In genomic region chr11:84780143-84780870, GRCm38 (mm10) we compare ENCODE assay signal across 11 mouse cellular contexts. TPM values are rescaled to one million over a fixed set of nuclear protein-coding genes. Genes with fewer than 3 reads are reported as not detected.
A peak's percentile ranks its signal among the peaks of the same experiment; 100 is the strongest.
DNase-seq lines count a peak whose midpoint lies in the region; ATAC-seq and TF ChIP-seq lines count a peak whose summit lies in the region.
"Had no signal": no experiment of that assay in that cellular context is flagged by ENCODE, and none has a peak within 500 bp of the region (broad histone marks: within the 10 kb centered on the region; RNA-seq: fewer than 3 reads in every experiment).

No protein-coding gene starts in this region.

- no peaks in the 10 kb centered on the region for H3K36me3 ChIP-seq in heart, embryonic 10.5 days
- no peaks in the 10 kb centered on the region for H3K36me3 ChIP-seq in CH12.LX (replicated peaks in 1 of 2; ENCODE audit: control insufficient read depth in 1 of 2, insufficient read depth in 1 of 2, low read length in 1 of 2)
- no peaks in the 10 kb centered on the region for H3K36me3 ChIP-seq in forebrain, embryonic 14.5 days (ENCODE audit: control insufficient read depth, insufficient read depth, low read length)
- no peaks in the 10 kb centered on the region for H3K36me3 ChIP-seq in limb, embryonic 12.5 days
- no peaks in the 10 kb centered on the region for H3K36me3 ChIP-seq in thymus, adult 2 months (ENCODE audit: control insufficient read depth, insufficient read depth, low read length)
- H3K36me3 ChIP-seq: stomach, embryonic 15.5 days had no signal

- H3K4me3 ChIP-seq in heart, embryonic 10.5 days, result peak overlapping the region; percentile 19; the same call in 1 of the 2 replicates
- no peak overlapping the region for H3K4me3 ChIP-seq in CH12.LX (replicated peaks in 1 of 3; ENCODE audit: low read depth in 2 of 3, low read length in 2 of 3, poor library complexity in 1 of 3)
- no peak overlapping the region for H3K4me3 ChIP-seq in forebrain, embryonic 14.5 days (ENCODE audit: low read depth, low read length)
- 0 out of 2 replicates have a peak overlapping the region, but pooled peaks have one; percentile 0 for H3K4me3 ChIP-seq in limb, embryonic 12.5 days (replicated peaks)
- no peak overlapping the region for H3K4me3 ChIP-seq in thymus, adult 2 months (ENCODE audit: control insufficient read depth, insufficient read depth, low read length)
- H3K4me3 ChIP-seq: stomach, embryonic 15.5 days had no signal

- peak overlapping the region; percentile 37 for H3K4me2 ChIP-seq in CH12.LX (ENCODE audit: insufficient read depth, low read depth, poor library complexity, severe bottlenecking)
- H3K4me2 ChIP-seq in forebrain, embryonic 14.5 days (ENCODE audit: low read length), result peak overlapping the region; percentile 36
- peak overlapping the region; percentile 46 for H3K4me2 ChIP-seq in limb, embryonic 12.5 days
- H3K4me2 ChIP-seq: stomach, embryonic 15.5 days had no signal

- in situ Hi-C loops in CH12.LX (cut with MboI; ENCODE audit: low pct_ligation_motif_present, low pct_unique_long_range_greater_than_20kb, low sequenced_read_pairs), result no loop called here

- WGBS in heart, embryonic 10.5 days, result 5% methylated on average over 19 of the region's 19 CpGs
- under 1% methylated on average over 19 of the region's 19 CpGs for WGBS in forebrain, embryonic 14.5 days
- WGBS in limb, embryonic 12.5 days, result 1% methylated on average over 19 of the region's 19 CpGs
- WGBS in thymus, adult 2 months, result 6% methylated on average over 19 of the region's 19 CpGs

- DNase-seq in heart, embryonic 10.5 days (ENCODE audit: low spot score), result no peak
- DNase-seq in heart, postnatal 10 days, result no peak
- DNase-seq in CH12.LX (ENCODE audit: extremely low read depth) (no peak), adipocyte (ENCODE audit: low spot score) (no peak)
- peak; percentile 90 for DNase-seq in forebrain, embryonic 14.5 days (ENCODE audit: low spot score)
- no peak for DNase-seq in adrenal gland, postnatal 14 days
- no peak for DNase-seq in thymus, adult 2 months
- DNase-seq: kidney, adult 8-10 months had no signal

- H3K27me3 ChIP-seq in heart, embryonic 10.5 days (ENCODE audit: insufficient read depth, poor library complexity, severe bottlenecking), result peaks cover 58% of the 10 kb centered on the region
- H3K27me3 ChIP-seq in CH12.LX (replicated peaks), result peaks cover 93% of the 10 kb centered on the region
- H3K27me3 ChIP-seq in forebrain, embryonic 14.5 days (replicated peaks; ENCODE audit: control insufficient read depth, insufficient read depth, low read length), result peaks cover 52% of the 10 kb centered on the region
- peaks cover 40% of the 10 kb centered on the region for H3K27me3 ChIP-seq in limb, embryonic 12.5 days
- peaks cover 2% of the 10 kb centered on the region; the same call in 1 of the 2 replicates for H3K27me3 ChIP-seq in thymus, adult 2 months (ENCODE audit: control insufficient read depth, insufficient read depth, low read length)

- no peaks in the 10 kb centered on the region for H3K9me3 ChIP-seq in heart, embryonic 10.5 days
- H3K9me3 ChIP-seq in CH12.LX (replicated peaks; ENCODE audit: low read length), result no peaks in the 10 kb centered on the region
- no peaks in the 10 kb centered on the region for H3K9me3 ChIP-seq in forebrain, embryonic 14.5 days (replicated peaks; ENCODE audit: control insufficient read depth, low read length)
- H3K9me3 ChIP-seq in limb, embryonic 12.5 days, result no peaks in the 10 kb centered on the region
- H3K9me3 ChIP-seq: stomach, embryonic 15.5 days had no signal

- no peak overlapping the region for H3K27ac ChIP-seq in heart, embryonic 10.5 days
- no peak overlapping the region for H3K27ac ChIP-seq in CH12.LX (ENCODE audit: insufficient read depth, low read depth)
- H3K27ac ChIP-seq in forebrain, embryonic 14.5 days (ENCODE audit: low read depth, low read length), result no peak overlapping the region
- H3K27ac ChIP-seq in limb, embryonic 12.5 days, result no peak overlapping the region
- no peak overlapping the region for H3K27ac ChIP-seq in thymus, adult 2 months (ENCODE audit: control insufficient read depth, insufficient read depth, low read length)
- H3K27ac ChIP-seq: macrophage; stomach, embryonic 15.5 days had no signal

- H3K4me1 ChIP-seq in heart, embryonic 10.5 days, result peaks cover 21% of the 10 kb centered on the region
- H3K4me1 ChIP-seq in CH12.LX (ENCODE audit: control insufficient read depth in 1 of 2, insufficient read depth in 2 of 2), result no peaks in the 10 kb centered on the region
- H3K4me1 ChIP-seq in forebrain, embryonic 14.5 days (ENCODE audit: control insufficient read depth, insufficient read depth, low read length), result peaks cover 20% of the 10 kb centered on the region
- H3K4me1 ChIP-seq in limb, embryonic 12.5 days (replicated peaks), result peaks cover 41% of the 10 kb centered on the region
- H3K4me1 ChIP-seq in thymus, adult 2 months (replicated peaks; ENCODE audit: control insufficient read depth, insufficient read depth, low read length), result no peaks in the 10 kb centered on the region

- dilution Hi-C loops in CH12.LX (cut with MboI; ENCODE audit: extremely low pct_ligation_motif_present, extremely low pct_unique_long_range_greater_than_20kb, low sequenced_read_pairs), result no loop called here

- TF ChIP-seq RAD21 in CH12.LX (IDR thresholded peaks at IDR 0.05; ENCODE audit: low read depth, low read length), result no peak

- H3K9ac ChIP-seq in CH12.LX (ENCODE audit: insufficient read depth, low read depth), result no peak overlapping the region
- H3K9ac ChIP-seq in forebrain, embryonic 14.5 days (ENCODE audit: low read length), result no peak overlapping the region
- no peak overlapping the region for H3K9ac ChIP-seq in limb, embryonic 12.5 days (replicated peaks)
- H3K9ac ChIP-seq: stomach, embryonic 15.5 days had no signal

- no peaks in the 10 kb centered on the region for H3K79me2 ChIP-seq in CH12.LX (replicated peaks; ENCODE audit: control insufficient read depth, extremely low read depth, insufficient read depth, poor library complexity, severe bottlenecking)

- TF ChIP-seq CTCF in CH12.LX (conservative IDR thresholded peaks at IDR 0.05 in 1 of 2, IDR thresholded peaks at IDR 0.05 in 1 of 2; ENCODE audit: low read depth in 2 of 2, low read length in 2 of 2), result no peak
- no peak for TF ChIP-seq CTCF in thymus, adult 2 months (IDR thresholded peaks at IDR 0.05; ENCODE audit: borderline replicate concordance, control insufficient read depth, extremely low read depth, insufficient read depth, low read length, poor library complexity)

- intact Hi-C loops in heart, postnatal 10 days (cut with DNase I), result no loop called here

- peak; percentile 91 for ATAC-seq in forebrain, embryonic 14.5 days
- peak; percentile 33; the same call in 1 of the 2 replicates for ATAC-seq in limb, embryonic 12.5 days (ENCODE audit: insufficient number of reproducible peaks, insufficient read depth, low FRiP score, low TSS enrichment, low read depth)

- no peak for TF ChIP-seq EP300 in CH12.LX (IDR thresholded peaks at IDR 0.05; ENCODE audit: low read length)

- TF ChIP-seq POLR2A in CH12.LX (IDR thresholded peaks at IDR 0.05; ENCODE audit: low read depth, low read length), result no peak
- no peak for TF ChIP-seq POLR2A in thymus, adult 2 months (IDR thresholded peaks at IDR 0.05; ENCODE audit: control insufficient read depth, extremely low read depth, insufficient read depth, low read length, poor library complexity)

TF ChIP-seq in CH12.LX, 34 proteins besides CTCF, POLR2A, EP300 and RAD21:
- no peak for TF ChIP-seq MEF2A (IDR thresholded peaks at IDR 0.05; ENCODE audit: borderline replicate concordance, low read depth, low read length)
- no peak for TF ChIP-seq PAX5 (IDR thresholded peaks at IDR 0.05; ENCODE audit: low read length)
- TF ChIP-seq ELF1 (IDR thresholded peaks at IDR 0.05; ENCODE audit: low read depth, low read length), result no peak
- no peak for TF ChIP-seq TBP (conservative IDR thresholded peaks at IDR 0.05; ENCODE audit: low read depth, low read length)
- no peak for TF ChIP-seq GABPA (IDR thresholded peaks at IDR 0.05; ENCODE audit: insufficient replicate concordance, low read depth, low read length)
- TF ChIP-seq CHD2 (IDR thresholded peaks at IDR 0.05; ENCODE audit: low read length), result no peak
- no peak for TF ChIP-seq JUND (conservative IDR thresholded peaks at IDR 0.05; ENCODE audit: low read depth, low read length)
- no peak for TF ChIP-seq E2F4 (IDR thresholded peaks at IDR 0.05; ENCODE audit: insufficient replicate concordance, low read depth, low read length)
- TF ChIP-seq TCF12 (IDR thresholded peaks at IDR 0.05; ENCODE audit: low read depth, low read length), result no peak
- no peak for TF ChIP-seq NELFE (IDR thresholded peaks at IDR 0.05; ENCODE audit: low read depth, low read length)
- no peak for TF ChIP-seq NRF1 (IDR thresholded peaks at IDR 0.05; ENCODE audit: low read depth, low read length)
- TF ChIP-seq ZNF384 (IDR thresholded peaks at IDR 0.05; ENCODE audit: low read depth, low read length), result no peak
- no peak for TF ChIP-seq HCFC1 (IDR thresholded peaks at IDR 0.05; ENCODE audit: low read depth, low read length)
- TF ChIP-seq SMC3 (IDR thresholded peaks at IDR 0.05; ENCODE audit: low read depth, low read length), result no peak
TF ChIP-seq in CH12.LX: peak in this region for 0.

RNA-seq across cellular contexts. Expression of gene Mrm1, which starts 39.0 kb away (rescaled TPM):
- polyA plus RNA-seq in heart, embryonic 10.5 days (2016; fragmentation: Nextera tagmentation; extraction: Ambion mirVana), result 12.7 and 15.7 TPM in 2 replicates
- 10 to 100 TPM; 16.1 to 22.0 TPM for total RNA-seq in heart, postnatal 10 days (2021)
- 19.6 and 27.8 TPM in 2 replicates for total RNA-seq in CH12.LX (2012; rRNA removed)
- 14.7 and 16.1 TPM in 2 replicates for total RNA-seq in CH12.LX (2014; rRNA removed)
- 10.6 and 11.1 TPM in 2 replicates for polyA plus RNA-seq in CH12.LX (2012; ENCODE audit: insufficient read length, low read depth)
- polyA plus RNA-seq in forebrain, embryonic 14.5 days (2014; fragmentation: Nextera tagmentation; extraction: Ambion mirVana), result 10.5 and 12.1 TPM in 2 replicates
- 9.4 and 10.7 TPM in 2 replicates for polyA plus RNA-seq in limb, embryonic 12.5 days (2016; fragmentation: Nextera tagmentation; extraction: Ambion mirVana)
- total RNA-seq in adrenal gland, postnatal 14 days (2021), result 14.0 and 18.1 TPM in 2 replicates
- polyA plus RNA-seq in thymus, adult 2 months (2012; rRNA removed), result 13.5 and 15.1 TPM in 2 replicates

RNA-seq across cellular contexts. Expression of gene Dhrs11, which starts 48.5 kb away (rescaled TPM):
- 29.3 and 34.3 TPM in 2 replicates for polyA plus RNA-seq in heart, embryonic 10.5 days (2016; fragmentation: Nextera tagmentation; extraction: Ambion mirVana)
- 10 to 100 TPM; 89.9 to 97.0 TPM for total RNA-seq in heart, postnatal 10 days (2021)
- total RNA-seq in CH12.LX (2012; rRNA removed) (8.3 and 9.6 TPM in 2 replicates), CH12.LX (2014; rRNA removed) (6.1 and 6.8 TPM in 2 replicates)
- polyA plus RNA-seq in CH12.LX (2012; ENCODE audit: insufficient read length, low read depth), result 17.0 and 17.1 TPM in 2 replicates
- polyA plus RNA-seq in forebrain, embryonic 14.5 days (2014; fragmentation: Nextera tagmentation; extraction: Ambion mirVana), result 4.1 and 5.5 TPM in 2 replicates
- polyA plus RNA-seq in limb, embryonic 12.5 days (2016; fragmentation: Nextera tagmentation; extraction: Ambion mirVana), result 9.8 and 12.3 TPM in 2 replicates
- 49.4 and 49.8 TPM in 2 replicates for total RNA-seq in adrenal gland, postnatal 14 days (2021)
- polyA plus RNA-seq in thymus, adult 2 months (2012; rRNA removed), result 19.0 and 26.4 TPM in 2 replicates

Comparison
In these comparisons a context has a peak if more than half of its experiments do, and no peak if none do; other contexts are left out.
1. H3K4me3 ChIP-seq: peak in heart, embryonic 10.5 days (single experiment) and limb, embryonic 12.5 days (single experiment); none in CH12.LX (0 of 3), forebrain, embryonic 14.5 days (single experiment) and thymus, adult 2 months (single experiment).
2. Peak in every context shown above with its lines, with median percentiles within 50 percentile points of each other: H3K4me2 ChIP-seq.